Mouse (Mus musculus): Measurements from ENCODE around the gene Bcl2l10. TPM values are rescaled to one million over a fixed set of nuclear protein-coding genes. Genes with fewer than 3 reads are reported as not detected.
"Not testable (repeated sequence)": the region's sequence is repeated elsewhere in the genome, so short reads cannot be mapped to it uniquely, and the experiment has no call there.

The Bcl2l10 gene
- polyA plus RNA-seq, 1 experiment from 2014 or later: not detected

DNA sequence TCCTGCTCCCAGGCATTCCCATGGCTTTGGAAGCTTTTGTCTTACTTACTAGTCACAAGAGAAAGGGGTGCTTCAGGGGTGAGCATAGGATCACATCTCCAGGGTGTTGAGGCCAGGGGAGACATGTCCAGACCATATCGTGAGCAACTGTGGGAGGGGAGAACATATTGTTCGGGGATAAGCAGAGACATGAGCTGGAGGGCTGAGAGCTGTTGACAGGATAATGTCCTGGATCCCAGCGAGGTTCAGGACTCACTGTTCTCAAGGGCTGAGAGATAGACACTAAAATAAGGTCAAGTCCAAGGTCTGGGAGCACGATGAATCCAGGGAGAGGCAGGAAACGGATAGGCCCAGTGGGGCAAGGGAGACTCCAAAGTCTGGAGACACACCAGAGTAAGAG lies 15.4 kb downstream of the Bcl2l10 start:
- Histone ChIP-seq H3K36me3 (ENCODE audit: control insufficient read depth, insufficient read depth, low read length) (no peaks in the 10 kb centered on the region), H3K4me1 (ENCODE audit: control insufficient read depth in 2 of 2, insufficient read depth in 2 of 2, low read length in 2 of 2) (no peaks in the 10 kb centered on the region), H3K4me2 (ENCODE audit: low read length) (no peak overlapping the region), H3K27ac (replicated peaks in 1 of 2; ENCODE audit: control insufficient read depth in 1 of 2, insufficient read depth in 1 of 2, low read depth in 2 of 2, low read length in 2 of 2) (no peak overlapping the region), H3K9me3 (ENCODE audit: control insufficient read depth, low read length) (no peaks in the 10 kb centered on the region), H3K27me3 (ENCODE audit: control insufficient read depth, insufficient read depth, low read length) (no peaks in the 10 kb centered on the region), H3K4me3 (ENCODE audit: control insufficient read depth in 1 of 2, insufficient read depth in 1 of 2, low read depth in 1 of 2, low read length in 2 of 2) (no peak overlapping the region), H3K9ac (ENCODE audit: low read length) (no peak overlapping the region)
- 36% methylated on average over 5 of the region's 5 CpGs for WGBS
- ATAC-seq (ENCODE audit: insufficient number of reproducible peaks, insufficient read depth, low FRiP score, low read depth): no peak

DNA sequence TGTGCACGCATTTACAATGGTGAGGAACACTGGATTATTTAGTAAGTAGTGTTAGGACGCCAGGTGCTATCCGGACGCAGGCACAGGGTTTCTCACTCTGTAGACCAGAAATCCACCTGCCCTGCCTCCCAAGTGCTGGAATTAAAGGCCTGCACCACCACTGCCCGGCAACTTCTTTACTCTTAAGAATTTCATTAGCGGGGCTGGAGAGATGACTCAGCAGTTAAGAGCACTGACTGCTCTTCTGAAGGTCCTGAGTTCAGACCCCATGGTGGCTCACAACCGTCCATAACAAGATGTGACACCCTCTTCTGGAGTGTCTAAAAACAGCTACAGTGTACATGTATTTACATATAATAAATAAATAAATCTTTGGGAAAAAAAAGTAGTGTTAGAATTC lies 16.1 kb downstream of the Bcl2l10 start:
- not testable (repeated sequence) for H3K4me1 ChIP-seq (ENCODE audit: control insufficient read depth in 2 of 2, insufficient read depth in 2 of 2, low read length in 2 of 2); H3K9ac ChIP-seq (ENCODE audit: low read length); H3K4me2 ChIP-seq (ENCODE audit: low read length); H3K9me3 ChIP-seq (ENCODE audit: control insufficient read depth, low read length); H3K27ac ChIP-seq (replicated peaks in 1 of 2; ENCODE audit: control insufficient read depth in 1 of 2, insufficient read depth in 1 of 2, low read depth in 2 of 2, low read length in 2 of 2); H3K4me3 ChIP-seq (ENCODE audit: control insufficient read depth in 1 of 2, insufficient read depth in 1 of 2, low read depth in 1 of 2, low read length in 2 of 2); ATAC-seq (ENCODE audit: insufficient number of reproducible peaks, insufficient read depth, low FRiP score, low read depth); H3K36me3 ChIP-seq (ENCODE audit: control insufficient read depth, insufficient read depth, low read length); H3K27me3 ChIP-seq (ENCODE audit: control insufficient read depth, insufficient read depth, low read length)
- WGBS: 72% methylated on average over 7 of the region's 7 CpGs

DNA sequence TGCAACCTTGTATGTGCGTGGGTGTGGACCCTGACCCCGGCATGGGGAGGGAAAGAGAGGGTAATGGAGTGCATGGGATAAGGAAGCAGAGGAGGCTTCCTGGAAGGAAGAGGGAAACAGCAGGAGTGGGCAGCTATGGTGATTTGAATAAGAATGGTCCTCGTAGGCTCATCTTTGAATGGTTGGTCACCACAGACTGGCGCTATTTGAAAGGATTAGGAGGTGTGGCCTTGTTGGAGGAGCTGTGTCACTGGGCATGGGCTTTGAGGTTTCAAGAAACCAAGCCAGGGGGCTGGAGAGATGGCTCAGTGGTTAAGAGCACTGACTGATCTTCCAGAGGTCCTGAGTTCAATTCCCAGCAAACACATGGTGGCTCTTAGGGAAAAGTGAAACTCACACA lies 17.6 kb downstream of the Bcl2l10 start:
- Histone ChIP-seq H3K4me1 (ENCODE audit: control insufficient read depth in 2 of 2, insufficient read depth in 2 of 2, low read length in 2 of 2) (no peaks in the 10 kb centered on the region), H3K36me3 (ENCODE audit: control insufficient read depth, insufficient read depth, low read length) (no peaks in the 10 kb centered on the region), H3K9me3 (ENCODE audit: control insufficient read depth, low read length) (no peaks in the 10 kb centered on the region), H3K4me3 (ENCODE audit: control insufficient read depth in 1 of 2, insufficient read depth in 1 of 2, low read depth in 1 of 2, low read length in 2 of 2) (no peak overlapping the region), H3K27me3 (ENCODE audit: control insufficient read depth, insufficient read depth, low read length) (no peaks in the 10 kb centered on the region), H3K9ac (ENCODE audit: low read length) (no peak overlapping the region), H3K4me2 (ENCODE audit: low read length) (no peak overlapping the region), H3K27ac (replicated peaks in 1 of 2; ENCODE audit: control insufficient read depth in 1 of 2, insufficient read depth in 1 of 2, low read depth in 2 of 2, low read length in 2 of 2) (no peak overlapping the region)
- 82% methylated on average over 3 of the region's 4 CpGs for WGBS
- ATAC-seq (ENCODE audit: insufficient number of reproducible peaks, insufficient read depth, low FRiP score, low read depth): no peak

DNA sequence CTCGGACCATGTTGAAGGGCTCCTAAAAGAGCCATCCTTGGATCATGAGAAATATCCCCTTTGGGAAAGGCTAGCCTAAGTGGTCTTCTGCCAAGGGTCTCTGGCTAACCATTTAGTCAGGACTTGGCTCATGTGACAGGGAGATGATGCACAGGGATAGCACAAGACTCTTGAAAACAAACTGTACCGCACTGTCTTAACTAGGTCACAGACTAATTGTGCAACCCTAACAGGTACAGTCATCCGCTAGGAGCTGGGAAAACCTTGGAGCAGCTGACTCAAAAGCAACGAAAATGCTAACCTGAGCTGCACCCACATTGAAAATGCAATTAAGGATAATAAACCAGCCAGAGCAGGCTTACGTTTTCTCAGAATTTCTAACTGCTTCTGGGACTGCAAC lies 18.6 kb downstream of the Bcl2l10 start:
- no peak overlapping the region for H3K27ac ChIP-seq (replicated peaks in 1 of 2; ENCODE audit: control insufficient read depth in 1 of 2, insufficient read depth in 1 of 2, low read depth in 2 of 2, low read length in 2 of 2)
- H3K4me2 ChIP-seq (ENCODE audit: low read length): no peak overlapping the region
- H3K27me3 ChIP-seq (ENCODE audit: control insufficient read depth, insufficient read depth, low read length): no peaks in the 10 kb centered on the region
- H3K9me3 ChIP-seq (ENCODE audit: control insufficient read depth, low read length): no peaks in the 10 kb centered on the region
- ATAC-seq (ENCODE audit: insufficient number of reproducible peaks, insufficient read depth, low FRiP score, low read depth): no peak
- H3K36me3 ChIP-seq (ENCODE audit: control insufficient read depth, insufficient read depth, low read length): no peaks in the 10 kb centered on the region
- no peak overlapping the region for H3K9ac ChIP-seq (ENCODE audit: low read length)
- H3K4me1 ChIP-seq (ENCODE audit: control insufficient read depth in 2 of 2, insufficient read depth in 2 of 2, low read length in 2 of 2): no peaks in the 10 kb centered on the region
- H3K4me3 ChIP-seq (ENCODE audit: control insufficient read depth in 1 of 2, insufficient read depth in 1 of 2, low read depth in 1 of 2, low read length in 2 of 2): no peak overlapping the region
- WGBS: 72% methylated on average over 5 of the region's 5 CpGs

DNA sequence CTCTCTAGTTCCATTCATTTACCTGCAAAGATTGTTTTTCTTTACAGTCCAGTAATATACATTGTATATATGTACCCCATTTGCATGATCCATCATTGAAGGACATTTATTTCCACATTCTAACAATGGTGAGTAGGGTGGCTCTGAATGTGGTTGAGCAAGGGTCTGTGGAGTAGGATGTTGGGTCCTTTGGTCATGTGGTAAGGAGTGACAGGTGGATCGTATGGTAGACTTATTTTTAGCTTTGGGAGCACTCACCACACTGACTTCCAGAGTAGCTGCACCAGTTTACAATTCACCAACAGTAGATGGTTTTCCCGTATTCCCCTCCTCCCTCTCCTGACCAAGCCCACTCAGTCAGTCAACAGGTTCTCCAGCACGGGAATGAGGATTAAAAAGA lies 21.2 kb downstream of the Bcl2l10 start:
- no peaks in the 10 kb centered on the region for H3K4me1 ChIP-seq (ENCODE audit: control insufficient read depth in 2 of 2, insufficient read depth in 2 of 2, low read length in 2 of 2)
- H3K4me2 ChIP-seq (ENCODE audit: low read length): no peak overlapping the region
- no peak overlapping the region for H3K9ac ChIP-seq (ENCODE audit: low read length)
- ATAC-seq (ENCODE audit: insufficient number of reproducible peaks, insufficient read depth, low FRiP score, low read depth): no peak
- no peak overlapping the region for H3K27ac ChIP-seq (replicated peaks in 1 of 2; ENCODE audit: control insufficient read depth in 1 of 2, insufficient read depth in 1 of 2, low read depth in 2 of 2, low read length in 2 of 2)
- 49% methylated on average over 3 of the region's 3 CpGs for WGBS
- H3K9me3 ChIP-seq (ENCODE audit: control insufficient read depth, low read length): no peaks in the 10 kb centered on the region
- H3K27me3 ChIP-seq (ENCODE audit: control insufficient read depth, insufficient read depth, low read length): no peaks in the 10 kb centered on the region
- H3K36me3 ChIP-seq (ENCODE audit: control insufficient read depth, insufficient read depth, low read length): no peaks in the 10 kb centered on the region
- H3K4me3 ChIP-seq (ENCODE audit: control insufficient read depth in 1 of 2, insufficient read depth in 1 of 2, low read depth in 1 of 2, low read length in 2 of 2): no peak overlapping the region

DNA sequence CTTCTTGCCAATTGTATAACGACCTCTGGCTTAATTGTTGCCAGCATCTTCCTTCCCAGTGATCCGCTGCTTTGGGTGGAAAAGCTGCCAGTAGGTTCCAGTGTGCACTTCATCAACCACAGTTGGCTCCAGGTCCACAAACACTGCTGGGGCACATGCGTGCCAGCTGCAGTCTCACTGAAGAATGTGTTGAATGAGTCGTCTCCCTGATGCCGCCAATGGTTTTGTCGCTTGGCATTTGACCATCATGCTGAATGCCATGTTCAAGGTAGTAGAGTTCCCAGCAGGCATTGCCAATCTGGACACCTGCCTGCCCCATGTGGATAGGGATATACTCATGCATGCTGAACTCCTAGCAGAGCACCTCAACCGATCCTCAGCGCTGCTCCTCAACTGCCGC lies 28.0 kb downstream of the Bcl2l10 start:
- no peak overlapping the region for H3K4me3 ChIP-seq (ENCODE audit: control insufficient read depth in 1 of 2, insufficient read depth in 1 of 2, low read depth in 1 of 2, low read length in 2 of 2)
- no peaks in the 10 kb centered on the region for H3K36me3 ChIP-seq (ENCODE audit: control insufficient read depth, insufficient read depth, low read length)
- 93% methylated on average over 9 of the region's 9 CpGs for WGBS
- ATAC-seq (ENCODE audit: insufficient number of reproducible peaks, insufficient read depth, low FRiP score, low read depth): no peak
- H3K9me3 ChIP-seq (ENCODE audit: control insufficient read depth, low read length): no peaks in the 10 kb centered on the region
- H3K27ac ChIP-seq (replicated peaks in 1 of 2; ENCODE audit: control insufficient read depth in 1 of 2, insufficient read depth in 1 of 2, low read depth in 2 of 2, low read length in 2 of 2): no peak overlapping the region
- H3K27me3 ChIP-seq (ENCODE audit: control insufficient read depth, insufficient read depth, low read length): no peaks in the 10 kb centered on the region
- no peak overlapping the region for H3K4me2 ChIP-seq (ENCODE audit: low read length)
- no peaks in the 10 kb centered on the region for H3K4me1 ChIP-seq (ENCODE audit: control insufficient read depth in 2 of 2, insufficient read depth in 2 of 2, low read length in 2 of 2)
- H3K9ac ChIP-seq (ENCODE audit: low read length): no peak overlapping the region

DNA sequence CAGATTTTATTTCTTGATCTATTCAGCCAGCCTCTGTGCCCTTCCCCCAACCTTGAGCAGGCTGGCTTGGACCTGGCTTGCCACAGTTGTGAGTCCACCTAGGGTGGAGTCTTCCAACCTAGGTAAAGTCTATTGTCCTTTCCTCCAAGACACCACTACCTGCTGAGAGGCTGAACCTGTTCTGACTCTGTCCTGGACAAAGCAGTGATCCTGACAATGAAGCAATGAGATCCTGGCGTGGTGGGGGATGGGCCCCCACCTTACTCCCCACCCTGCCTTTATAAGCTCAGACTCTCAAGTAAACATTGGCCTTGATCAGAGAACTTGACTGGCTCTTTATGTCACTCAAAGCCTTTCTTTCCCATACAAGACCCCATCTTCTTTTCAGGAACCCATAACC lies 28.9 kb downstream of the Bcl2l10 start:
- Histone ChIP-seq H3K4me2 (ENCODE audit: low read length) (no peak overlapping the region), H3K27me3 (ENCODE audit: control insufficient read depth, insufficient read depth, low read length) (no peaks in the 10 kb centered on the region), H3K27ac (replicated peaks in 1 of 2; ENCODE audit: control insufficient read depth in 1 of 2, insufficient read depth in 1 of 2, low read depth in 2 of 2, low read length in 2 of 2) (no peak overlapping the region), H3K9me3 (ENCODE audit: control insufficient read depth, low read length) (no peaks in the 10 kb centered on the region), H3K4me1 (ENCODE audit: control insufficient read depth in 2 of 2, insufficient read depth in 2 of 2, low read length in 2 of 2) (no peaks in the 10 kb centered on the region), H3K36me3 (ENCODE audit: control insufficient read depth, insufficient read depth, low read length) (no peaks in the 10 kb centered on the region), H3K4me3 (ENCODE audit: control insufficient read depth in 1 of 2, insufficient read depth in 1 of 2, low read depth in 1 of 2, low read length in 2 of 2) (no peak overlapping the region), H3K9ac (ENCODE audit: low read length) (no peak overlapping the region)
- ATAC-seq (ENCODE audit: insufficient number of reproducible peaks, insufficient read depth, low FRiP score, low read depth): no peak
- WGBS: 57% methylated on average over 1 of the region's 1 CpGs

DNA sequence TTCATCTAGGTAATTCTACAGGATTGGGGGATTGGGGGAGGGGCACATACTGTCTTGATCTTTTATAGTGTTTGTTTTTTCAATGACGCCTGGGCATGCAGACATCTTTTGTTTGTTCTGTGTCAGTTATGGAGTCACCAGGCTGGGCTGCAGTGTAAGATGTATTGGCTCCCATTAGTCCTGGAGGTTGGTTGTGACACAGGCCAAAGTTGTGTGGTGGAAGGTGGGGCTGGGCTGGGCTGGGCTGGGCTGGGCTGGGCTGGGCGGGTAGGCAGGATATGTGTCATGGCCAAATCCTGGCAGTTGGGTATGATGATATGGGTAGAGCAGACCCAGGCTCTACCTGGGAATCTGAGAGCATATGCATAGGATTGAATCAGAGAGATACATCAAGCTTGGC lies 31.2 kb downstream of the Bcl2l10 start:
- Histone ChIP-seq H3K4me3 (ENCODE audit: control insufficient read depth in 1 of 2, insufficient read depth in 1 of 2, low read depth in 1 of 2, low read length in 2 of 2) (no peak overlapping the region), H3K27me3 (ENCODE audit: control insufficient read depth, insufficient read depth, low read length) (no peaks in the 10 kb centered on the region), H3K4me1 (ENCODE audit: control insufficient read depth in 2 of 2, insufficient read depth in 2 of 2, low read length in 2 of 2) (no peaks in the 10 kb centered on the region), H3K9ac (ENCODE audit: low read length) (no peak overlapping the region), H3K9me3 (ENCODE audit: control insufficient read depth, low read length) (no peaks in the 10 kb centered on the region), H3K36me3 (ENCODE audit: control insufficient read depth, insufficient read depth, low read length) (no peaks in the 10 kb centered on the region), H3K4me2 (ENCODE audit: low read length) (no peak overlapping the region), H3K27ac (replicated peaks in 1 of 2; ENCODE audit: control insufficient read depth in 1 of 2, insufficient read depth in 1 of 2, low read depth in 2 of 2, low read length in 2 of 2) (no peak overlapping the region)
- ATAC-seq (ENCODE audit: insufficient number of reproducible peaks, insufficient read depth, low FRiP score, low read depth): no peak
- 74% methylated on average over 2 of the region's 2 CpGs for WGBS
